Mouse (Mus musculus) testis, adult 2 months (tissue): ENCODE data around the gene Zbtb34.

Source experiments
- CTCF ChIP-seq: fragments of 200-500 bp; IDR thresholded peaks from 2 replicates; pipeline ENCODE4 v1.5.1; 2012; ENCODE audit warnings: low read depth, mild to moderate bottlenecking, inconsistent platforms, low read length, moderate library complexity; ENCODE audit not compliant: control insufficient read depth, insufficient read depth, insufficient replicate concordance
- POLR2A ChIP-seq: fragments of 200-500 bp; IDR thresholded peaks from 2 replicates; pipeline ENCODE4 v1.6.1; 2012; ENCODE audit warnings: low read depth, mild to moderate bottlenecking, inconsistent platforms, low read length, moderate library complexity; ENCODE audit not compliant: control insufficient read depth

GRCm38 (mm10) chr2:33400541-33400940 is 30.6 kb downstream of the Zbtb34 start:
- no peak for TF ChIP-seq POLR2A
- no peak for TF ChIP-seq CTCF
